Mouse (Mus musculus) C2C12 (cell line): ENCODE data around the gene Rarb. TPM values are rescaled to one million over a fixed set of nuclear protein-coding genes. Genes with fewer than 3 reads are reported as not detected.

ENCODE experiments used
- H3K27me3 ChIP-seq: one replicate; pipeline ENCODE4 v1.6.1; 2011; ENCODE audit not compliant: control insufficient read depth, insufficient read depth, insufficient read length
- H3K36me3 ChIP-seq: one replicate; pipeline ENCODE4 v1.6.1; 2011; ENCODE audit not compliant: control insufficient read depth, insufficient read depth
- H3K4me3 ChIP-seq: one replicate; pipeline ENCODE4 v1.5.1; 2011; ENCODE audit warnings: mild to moderate bottlenecking, control low read depth; ENCODE audit not compliant: poor library complexity, insufficient read depth, severe bottlenecking
- H3K79me2 ChIP-seq: one replicate; pipeline ENCODE4 v1.6.1; 2011; ENCODE audit not compliant: control insufficient read depth, insufficient read depth
- H3K79me3 ChIP-seq: one replicate; pipeline ENCODE4 v1.6.1; 2011; ENCODE audit warnings: low read depth, control low read depth
- H3ac ChIP-seq: one replicate; pipeline ENCODE3; 2011; ENCODE audit warnings: low read depth; ENCODE audit not compliant: control insufficient read depth, insufficient read length
- CEBPB ChIP-seq: IDR thresholded peaks from one replicate; pipeline ENCODE4 v1.6.1; 2011; ENCODE audit warnings: low read depth, mild to moderate bottlenecking, control low read depth, moderate library complexity
- CTCF ChIP-seq: IDR thresholded peaks from one replicate; pipeline ENCODE4 v1.5.1; 2011; ENCODE audit not compliant: control insufficient read depth, insufficient read depth, insufficient read length
- FOSL1 ChIP-seq: IDR thresholded peaks from one replicate; pipeline ENCODE4 v1.8.0; 2011; ENCODE audit warnings: mild to moderate bottlenecking, low read length; ENCODE audit not compliant: poor library complexity, insufficient read depth, severe bottlenecking
- MAX ChIP-seq: IDR thresholded peaks from one replicate; pipeline ENCODE4 v1.6.1; 2011; ENCODE audit warnings: mild to moderate bottlenecking, control low read depth
- MYOD1 ChIP-seq: IDR thresholded peaks from one replicate; pipeline ENCODE4 v1.6.1; 2011; ENCODE audit warnings: low read depth; ENCODE audit not compliant: control insufficient read depth, insufficient read length
- MYOG ChIP-seq: IDR thresholded peaks from one replicate; pipeline ENCODE4 v1.6.1; 2011; ENCODE audit not compliant: control insufficient read depth, insufficient read length; ENCODE audit errors: extremely low read depth
- USF1 ChIP-seq: IDR thresholded peaks from one replicate; pipeline ENCODE4 v1.6.1; 2011; ENCODE audit warnings: low read depth, mild to moderate bottlenecking, control low read depth, moderate library complexity
- polyA plus RNA-seq: library from polyadenylated mRNA; unstranded; fragments of >200 nt; fragmentation: generic; extraction: Trizol; gene quantifications from one replicate; pipeline ENCODE4 v1.2.1, GENCODE M21; 2012; ENCODE audit warnings: missing spikeins

Rarb gene
- polyA plus RNA-seq, 1 experiment = 0.06 TPM

DNA sequence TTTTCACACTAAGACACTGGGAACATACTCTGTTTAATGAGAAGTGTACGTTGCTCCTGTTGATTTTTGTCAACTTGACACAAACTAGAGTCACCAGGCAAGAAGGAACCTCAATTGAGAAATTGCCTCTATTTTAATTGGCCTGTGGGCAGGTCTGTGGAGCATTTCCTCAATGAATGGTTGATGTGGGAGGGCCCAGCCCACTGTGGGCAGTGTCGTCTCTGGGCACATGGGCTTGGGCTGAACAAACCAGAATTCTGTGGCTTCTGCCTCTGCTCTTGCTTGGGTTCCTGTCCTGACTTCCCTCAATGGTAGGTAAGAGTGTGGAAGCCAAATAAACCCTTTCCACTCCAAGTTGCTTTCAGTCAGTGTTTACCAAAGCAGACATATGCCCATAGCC is 255.0 kb downstream of the Rarb start:
- no peaks in the 10 kb centered on the region for H3K79me2 ChIP-seq
- TF ChIP-seq CTCF (no peak), MAX (no peak), MYOG (no peak), FOSL1 (no peak), CEBPB (no peak)
- H3ac ChIP-seq = no peak overlapping the region
- H3K27me3 ChIP-seq = no peaks in the 10 kb centered on the region
- no peak overlapping the region for H3K4me3 ChIP-seq
- H3K36me3 ChIP-seq = no peaks in the 10 kb centered on the region
- H3K79me3 ChIP-seq = no peaks in the 10 kb centered on the region

DNA sequence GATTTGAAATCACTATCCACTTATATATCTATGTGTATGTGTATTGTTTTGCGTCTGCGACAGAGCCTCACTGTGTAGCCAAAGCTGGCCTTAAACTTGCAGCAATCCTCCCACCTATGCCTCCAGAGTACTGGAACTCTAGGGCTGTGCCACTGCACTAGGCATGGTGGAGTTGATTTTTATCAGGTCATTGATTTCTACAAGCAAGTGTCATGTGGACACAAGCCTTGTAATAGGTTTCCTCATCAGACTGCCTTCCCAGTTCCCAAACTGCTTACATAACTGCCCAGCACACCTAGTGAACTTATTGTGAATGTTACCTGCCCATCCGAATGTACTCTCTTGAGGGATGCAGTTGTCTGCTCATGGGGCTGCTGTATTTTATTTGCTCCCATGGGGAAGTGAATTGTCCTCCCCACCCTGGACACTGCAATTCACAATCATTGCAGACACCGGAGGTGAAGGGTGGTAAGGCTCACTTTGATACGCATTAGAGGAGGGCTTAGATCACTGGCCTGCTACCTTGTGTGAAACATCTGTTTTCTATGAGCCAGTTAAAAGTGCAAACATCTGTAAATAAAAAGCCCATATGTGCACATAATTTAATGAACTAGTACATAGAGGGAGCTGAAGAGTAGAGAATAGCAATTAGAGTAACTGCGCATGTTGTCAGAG is 257.3 kb downstream of the Rarb start:
- TF ChIP-seq MYOG = no peak
- TF ChIP-seq CEBPB = no peak
- no peak for TF ChIP-seq USF1
- H3K79me2 ChIP-seq = no peaks in the 10 kb centered on the region
- no peaks in the 10 kb centered on the region for H3K36me3 ChIP-seq
- no peak overlapping the region for H3ac ChIP-seq
- no peaks in the 10 kb centered on the region for H3K27me3 ChIP-seq
- H3K4me3 ChIP-seq = no peak overlapping the region
- H3K79me3 ChIP-seq = no peaks in the 10 kb centered on the region

DNA sequence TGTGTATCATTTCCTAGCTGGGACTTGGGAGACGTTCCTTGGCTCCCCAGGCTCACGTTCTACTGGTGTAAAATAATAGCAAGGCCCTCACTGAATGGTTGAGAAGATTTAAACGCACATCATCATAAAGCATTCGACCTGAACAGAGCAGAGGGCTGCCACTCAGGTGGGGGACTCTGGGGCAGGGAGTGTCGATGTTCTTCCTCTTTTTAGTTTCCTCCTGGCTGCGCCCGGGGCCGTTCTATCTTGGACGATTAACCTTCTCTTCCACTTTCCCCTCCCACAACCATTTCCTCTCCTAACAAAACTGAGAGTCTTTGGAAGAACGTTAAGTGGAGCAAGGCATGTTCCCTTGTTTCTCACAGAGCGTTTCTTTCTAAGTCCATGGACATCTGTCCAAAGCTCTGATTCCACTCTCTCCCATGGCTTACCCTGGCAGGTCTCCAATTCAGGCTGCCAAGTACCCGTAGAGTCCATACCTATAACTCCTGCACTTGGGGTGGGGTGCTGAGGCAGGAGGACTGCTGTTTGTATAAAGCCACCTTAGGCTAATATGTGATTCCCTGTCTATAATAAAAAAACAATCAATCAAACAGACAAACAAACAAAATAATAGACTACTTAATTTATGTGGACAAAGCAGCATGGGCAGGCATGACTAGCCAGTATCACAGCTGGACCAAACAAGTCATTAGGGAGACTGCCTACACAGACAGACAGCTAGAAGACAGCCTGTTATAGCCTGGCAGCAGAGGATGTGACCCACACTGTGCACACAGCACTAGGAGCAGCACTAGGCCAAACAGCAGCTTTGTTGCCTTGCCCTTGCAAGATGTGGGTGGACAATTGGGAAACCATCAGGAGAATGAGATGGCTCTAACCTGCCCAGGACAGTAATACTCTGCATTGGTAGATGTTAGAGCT is 259.4 kb downstream of the Rarb start:
- no peak for TF ChIP-seq MAX
- no peak for TF ChIP-seq CEBPB
- no peak for TF ChIP-seq CTCF
- no peak for TF ChIP-seq MYOD1
- no peak for TF ChIP-seq MYOG
- no peak for TF ChIP-seq USF1
- TF ChIP-seq FOSL1 = no peak
- H3K27me3 ChIP-seq = no peaks in the 10 kb centered on the region
- no peaks in the 10 kb centered on the region for H3K79me3 ChIP-seq

DNA sequence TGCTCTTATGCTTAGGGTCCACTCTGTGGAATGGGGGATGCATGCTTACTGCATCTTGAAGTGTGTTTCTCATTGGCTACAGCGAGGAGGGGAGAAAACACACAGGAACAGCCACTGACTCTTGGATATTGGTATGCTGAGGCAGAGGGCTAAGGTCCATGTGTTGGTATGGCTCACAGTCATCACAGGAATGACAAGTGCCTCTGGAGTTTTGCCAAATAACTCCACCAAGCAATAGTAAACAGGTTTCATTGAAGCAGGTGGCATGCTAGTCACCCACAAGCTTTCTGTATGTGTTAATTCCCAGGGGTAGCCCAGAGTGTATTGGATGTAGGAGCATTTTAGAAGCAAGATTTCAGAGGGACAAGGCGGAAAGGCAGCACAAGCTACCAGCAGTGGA is 260.9 kb downstream of the Rarb start:
- H3ac ChIP-seq = no peak overlapping the region
- no peaks in the 10 kb centered on the region for H3K79me3 ChIP-seq
- no peaks in the 10 kb centered on the region for H3K36me3 ChIP-seq
- TF ChIP-seq MYOG (no peak), CTCF (no peak), MYOD1 (no peak), FOSL1 (no peak), MAX (no peak), CEBPB (no peak), USF1 (no peak)
- H3K79me2 ChIP-seq = no peaks in the 10 kb centered on the region
- no peaks in the 10 kb centered on the region for H3K27me3 ChIP-seq
- no peak overlapping the region for H3K4me3 ChIP-seq

More for the DNA sequence above, 259.4 kb downstream of the Rarb start:
- Histone ChIP-seq H3K79me2 (no peaks in the 10 kb centered on the region), H3ac (no peak overlapping the region), H3K36me3 (no peaks in the 10 kb centered on the region), H3K4me3 (no peak overlapping the region)

DNA sequence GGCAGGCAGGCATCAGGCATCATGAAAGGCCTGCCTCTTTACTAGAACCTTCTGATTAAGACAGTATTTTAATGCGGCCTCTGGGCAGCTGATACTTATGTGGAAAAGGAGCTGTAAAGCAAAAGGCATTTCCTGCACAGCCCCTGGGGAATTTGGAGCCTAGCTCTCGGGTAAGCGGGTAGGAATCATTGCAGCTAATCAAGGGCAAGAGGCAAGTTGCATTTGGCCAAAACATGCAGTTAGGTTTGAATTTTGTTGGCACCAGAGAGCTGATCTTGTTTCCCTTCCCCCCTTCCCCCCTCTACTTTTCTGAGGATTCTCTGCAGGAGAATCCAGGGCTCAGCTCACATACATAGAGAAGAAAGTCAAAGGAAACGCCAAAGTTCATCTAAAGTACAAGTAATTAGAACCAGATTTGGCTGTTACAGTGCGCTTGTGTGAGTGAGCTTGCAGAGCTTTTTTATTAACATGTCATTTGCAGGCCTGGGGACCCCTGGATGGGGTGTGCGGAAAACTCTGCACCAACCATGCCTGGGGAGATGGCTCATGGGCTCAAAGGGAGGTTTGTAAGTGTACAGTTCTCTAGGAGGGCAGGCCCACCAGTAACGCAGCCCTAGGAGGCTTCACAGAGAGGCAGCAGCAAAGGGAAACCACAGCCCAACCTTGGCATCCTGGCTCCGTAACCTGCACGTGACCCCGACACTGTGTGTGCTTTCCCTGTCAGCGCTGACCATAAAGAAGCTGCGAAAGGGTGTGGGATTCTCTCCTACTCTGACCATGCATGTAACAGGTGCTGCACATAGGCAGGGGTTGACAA is 264.1 kb downstream of the Rarb start:
- H3K36me3 ChIP-seq = no peaks in the 10 kb centered on the region
- TF ChIP-seq MYOD1 = no peak
- TF ChIP-seq USF1 = no peak
- no peak for TF ChIP-seq CTCF
- no peak for TF ChIP-seq MAX
- TF ChIP-seq CEBPB = no peak
- TF ChIP-seq FOSL1 = no peak
- no peak for TF ChIP-seq MYOG
- H3K4me3 ChIP-seq = no peak overlapping the region
- no peaks in the 10 kb centered on the region for H3K79me3 ChIP-seq
- no peak overlapping the region for H3ac ChIP-seq
- H3K79me2 ChIP-seq = no peaks in the 10 kb centered on the region
- H3K27me3 ChIP-seq = no peaks in the 10 kb centered on the region
